Mouse (Mus musculus) liver, postnatal 0 days (tissue): Measurements from ENCODE around the gene Gpr146.

Experiments used
- CTCF ChIP-seq: sonication (generic); IDR thresholded peaks from 2 replicates; pipeline ENCODE4 v1.5.1; 2016; ENCODE audit warnings: antibody characterized with exemption, low read depth
- EP300 ChIP-seq: IDR thresholded peaks from 2 replicates; pipeline ENCODE4 v1.6.1; 2016; ENCODE audit warnings: antibody characterized with exemption, low read depth, mild to moderate bottlenecking

GRCm38 (mm10) chr5:139429818-139430341 lies 52.4 kb downstream of the Gpr146 start:
- TF ChIP-seq CTCF (no peak), EP300 (no peak)
